Mouse (Mus musculus) left cerebral cortex, adult 18-20 months (tissue): ENCODE measurements around the gene Gm6337. TPM values are rescaled to one million over a fixed set of nuclear protein-coding genes. Genes with fewer than 3 reads are reported as not detected.
"Not testable (repeated sequence)": the region's sequence is repeated elsewhere in the genome, so short reads cannot be mapped to it uniquely, and the experiment has no call there.

Experiments
- DNase-seq, 2 experiments: peaks; one replicate each; pipeline ENCODE4 v3.0.0; 2021 to 2022; ENCODE audit warnings: low spot score in 2 of 2, mixed read lengths in 1 of 2
- long read RNA-seq, 2 experiments: library from polyadenylated mRNA; stranded (forward); transcript quantifications; one replicate each; pipeline ENCODE4 v2.0.0; 2021
- total RNA-seq, 2 experiments: library from RNA; stranded (reverse); gene quantifications; 2 replicates each; pipeline ENCODE4 v1.2.3; 2021

The Gm6337 gene
- total RNA-seq = not detected
- long read RNA-seq, experiment 1 = 0 reads
- long read RNA-seq, experiment 2 = 0 reads

- not testable (repeated sequence) for DNase-seq
Measured at GRCm38 (mm10) chr14:6058167-6058566, at the start of gene Gm6337. Gene Gm6337 (minus strand): TSS chr14:6058267.

GRCm38 (mm10) chr14:6107500-6107899 is 49.4 kb upstream of the Gm6337 start:
- not testable (repeated sequence) for DNase-seq

- not testable (repeated sequence) for DNase-seq
Measured at GRCm38 (mm10) chr14:6093842-6094241, 35.8 kb upstream of the Gm6337 start, which contains the start of gene Gm8206. Gene Gm8206 (minus strand): TSS chr14:6093942.

Other genes with a start within 250 kb of the Gm6337 start
- not detected for gene Gm3424, start 227.9 kb downstream of the Gm6337 start, total RNA-seq
- under 1 TPM; 0.23 to 0.42 TPM for gene Gm8237, start 177.9 kb downstream of the Gm6337 start, total RNA-seq
- under 1 TPM; 0.54 to 0.81 TPM for gene Gm3248, start 96.5 kb downstream of the Gm6337 start, total RNA-seq
- not detected for gene Gm3453, start 79.1 kb downstream of the Gm6337 start, total RNA-seq
- not detected for gene Gm8206, start 35.7 kb upstream of the Gm6337 start, total RNA-seq
- gene Gm3468, start 50.4 kb upstream of the Gm6337 start, total RNA-seq = under 1 TPM; 0.56 to 0.68 TPM
- gene Gm3476, start 67.5 kb upstream of the Gm6337 start, total RNA-seq = not detected
- gene Gm21560, start 161.0 kb upstream of the Gm6337 start, total RNA-seq = under 1 TPM; 0.68 to 0.84 TPM
- 1 to 10 TPM; 1.4 to 1.6 TPM for gene Gm3411, start 229.0 kb upstream of the Gm6337 start, total RNA-seq
- gene Gm21103, start 246.6 kb upstream of the Gm6337 start, total RNA-seq = not detected